Mouse (Mus musculus): ENCODE data around the gene Bola2.
"Not testable (repeated sequence)": the region's sequence is repeated elsewhere in the genome, so short reads cannot be mapped to it uniquely, and the experiment has no call there.

Bola2 gene

GRCm38 (mm10) chr7:126704121-126704980 is 9.2 kb downstream of the Bola2 start:
- in situ Hi-C loops (cut with MboI, MseI), result loop anchor here (5.0 kb wide), 1 partner anchor 93 kb away; the partner anchor contains the start of gene Fam57b

DNA sequence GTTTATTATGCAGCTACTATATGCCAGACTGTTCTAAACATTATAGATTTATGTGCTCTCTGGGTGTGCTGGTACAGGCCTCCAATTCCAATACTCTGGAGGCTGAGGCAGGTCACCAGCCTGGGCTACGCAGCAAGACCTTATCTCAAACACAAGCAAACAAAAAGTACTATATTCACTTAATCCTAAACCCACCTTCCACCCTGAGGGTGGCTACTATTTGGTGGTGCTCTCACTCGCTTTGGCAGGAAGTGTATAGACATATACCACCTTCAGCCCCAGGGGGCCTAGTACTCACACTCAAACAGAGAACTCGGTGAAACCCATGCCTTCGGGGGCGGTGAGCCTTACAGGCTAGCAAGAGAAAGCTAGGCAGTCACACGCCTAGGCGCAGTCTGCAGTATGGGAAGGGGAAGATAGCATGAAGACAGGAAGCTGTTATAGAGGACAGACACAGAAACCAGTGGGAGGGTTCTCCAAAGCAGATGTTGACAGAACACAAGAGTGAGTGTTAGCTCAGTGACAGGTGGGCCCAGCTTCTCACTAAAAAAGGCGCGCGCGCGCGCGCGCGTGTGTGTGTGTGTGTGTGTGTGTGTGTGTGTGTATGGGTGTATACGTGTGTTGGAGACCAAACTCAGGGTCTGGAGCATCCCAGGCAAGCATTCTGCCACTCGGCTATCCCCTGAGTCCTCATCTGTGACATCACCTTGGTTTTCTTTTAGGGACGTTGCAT is 12.4 kb downstream of the Bola2 start, which contains the start of gene Coro1a:
TSS of gene Coro1a (minus strand) at position 346 of the 733 bp plus-strand sequence.
- in situ Hi-C loops (cut with MboI, MseI), result no loop called here

DNA sequence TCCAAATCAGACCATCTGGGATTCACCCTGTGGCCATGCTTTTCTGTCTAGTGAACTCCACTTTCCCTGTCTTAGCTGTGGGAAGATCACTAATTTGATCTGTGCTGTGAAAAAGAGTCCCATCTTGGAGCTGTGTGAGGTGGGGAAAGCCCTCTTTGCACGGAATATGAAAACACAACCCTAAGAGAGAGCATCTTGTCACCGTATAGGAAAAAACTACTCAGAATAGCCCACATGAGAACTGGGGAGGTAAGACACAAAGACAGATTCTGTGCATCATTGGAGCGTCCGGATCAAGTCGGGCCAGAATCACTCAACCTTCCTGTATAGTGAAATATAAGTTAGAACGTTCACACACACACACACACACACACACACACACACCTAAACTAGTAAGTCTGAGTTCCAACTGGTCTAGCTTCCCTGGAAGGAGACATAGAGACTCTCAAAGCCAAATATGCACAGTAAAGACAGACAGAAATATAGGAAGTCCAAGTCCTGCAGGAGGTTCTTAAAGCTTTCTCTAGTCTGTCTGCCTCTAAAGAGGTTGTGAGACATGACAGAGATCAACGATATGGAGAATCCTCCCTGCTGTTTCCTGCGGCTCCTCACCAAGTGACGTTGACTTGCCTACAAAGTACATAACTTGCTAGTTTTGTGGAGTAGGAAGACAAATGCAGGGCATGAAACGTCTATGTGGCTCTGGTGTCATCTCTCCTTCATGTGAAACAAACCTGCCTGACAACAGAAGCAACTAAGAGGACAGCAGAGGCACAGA is 13.2 kb downstream of the Bola2 start:
- in situ Hi-C loops (cut with MboI, MseI), result no loop called here

DNA sequence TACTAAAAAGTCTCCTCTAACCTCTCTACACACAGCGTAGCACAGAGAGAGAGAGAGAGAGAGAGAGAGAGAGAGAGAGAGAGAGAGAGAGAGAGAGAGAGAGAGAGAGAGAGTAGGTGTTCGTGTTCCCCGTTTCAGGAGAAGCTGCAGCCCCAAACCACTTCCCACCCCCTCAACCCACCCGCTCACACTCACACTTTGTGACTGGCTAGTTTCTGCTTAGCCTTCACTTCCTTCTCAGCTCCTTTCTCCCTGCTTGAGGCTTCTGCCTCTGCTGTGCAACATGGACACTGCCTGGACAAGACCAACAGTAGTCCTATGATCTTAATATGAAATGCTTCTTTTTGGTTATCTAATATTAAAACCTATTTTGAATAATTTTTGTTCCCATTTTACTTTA is 15.1 kb downstream of the Bola2 start:
- in situ Hi-C loops (cut with MboI, MseI), result no loop called here

DNA sequence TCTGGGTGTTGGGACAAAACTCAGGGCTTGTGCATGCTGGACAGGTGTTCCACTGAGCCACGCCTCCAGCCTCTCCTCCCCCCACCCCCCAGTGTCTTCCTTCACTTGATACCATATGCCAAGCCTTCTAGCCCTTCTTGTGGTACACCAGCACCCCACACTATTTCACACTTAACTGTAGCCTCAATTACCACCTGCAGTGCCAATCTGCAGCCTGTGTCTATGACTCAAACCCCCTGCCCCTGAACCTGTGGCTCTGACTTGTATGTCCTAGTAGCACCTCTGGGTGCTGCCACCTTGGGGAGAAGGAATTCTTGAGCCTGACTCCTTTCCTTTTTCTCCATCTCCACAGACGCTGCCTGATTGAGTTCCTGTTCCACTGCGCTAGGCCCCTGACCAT is 16.7 kb downstream of the Bola2 start:
- in situ Hi-C loops (cut with MboI, MseI), result no loop called here

DNA sequence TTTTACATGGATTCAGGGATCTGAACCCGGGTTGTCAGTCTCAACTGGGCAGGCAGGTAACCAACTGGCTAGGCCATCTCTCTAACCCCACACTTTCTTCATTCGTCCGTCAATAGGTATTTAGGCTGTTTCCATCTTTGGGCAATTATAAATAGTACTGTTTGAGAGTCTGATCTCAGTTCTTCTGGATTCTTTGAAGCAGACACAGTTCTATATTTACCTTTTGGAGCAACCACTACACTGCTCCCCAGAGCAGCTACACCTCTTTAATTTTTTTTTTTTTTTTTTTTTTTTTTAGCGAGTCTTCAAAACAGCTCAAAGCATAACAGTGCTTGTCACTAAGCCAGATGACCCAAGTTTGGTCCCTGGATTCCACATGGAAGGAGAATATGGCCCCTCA is 20.5 kb downstream of the Bola2 start:
- in situ Hi-C loops (cut with MboI, MseI), result no loop called here

DNA sequence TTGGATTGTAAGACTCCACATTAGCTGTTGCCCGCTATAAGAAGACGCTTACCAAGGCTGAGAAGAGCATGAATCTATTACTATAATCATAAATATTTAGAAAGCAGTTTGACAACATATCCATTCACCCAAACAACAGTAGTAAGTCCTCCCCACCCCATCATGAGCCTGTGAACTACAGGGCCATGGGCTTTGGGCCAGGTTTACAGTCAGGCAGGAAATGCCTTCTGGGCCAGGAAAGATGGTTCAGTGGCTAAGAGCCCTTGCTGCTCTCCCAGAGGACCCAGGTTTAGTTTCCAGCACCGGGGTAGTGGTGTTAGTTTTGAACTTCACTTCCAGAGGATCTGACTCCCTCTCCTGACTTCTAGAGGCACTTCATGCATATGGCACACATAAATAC is 22.4 kb downstream of the Bola2 start:
- in situ Hi-C loops (cut with MboI, MseI), result no loop called here

DNA sequence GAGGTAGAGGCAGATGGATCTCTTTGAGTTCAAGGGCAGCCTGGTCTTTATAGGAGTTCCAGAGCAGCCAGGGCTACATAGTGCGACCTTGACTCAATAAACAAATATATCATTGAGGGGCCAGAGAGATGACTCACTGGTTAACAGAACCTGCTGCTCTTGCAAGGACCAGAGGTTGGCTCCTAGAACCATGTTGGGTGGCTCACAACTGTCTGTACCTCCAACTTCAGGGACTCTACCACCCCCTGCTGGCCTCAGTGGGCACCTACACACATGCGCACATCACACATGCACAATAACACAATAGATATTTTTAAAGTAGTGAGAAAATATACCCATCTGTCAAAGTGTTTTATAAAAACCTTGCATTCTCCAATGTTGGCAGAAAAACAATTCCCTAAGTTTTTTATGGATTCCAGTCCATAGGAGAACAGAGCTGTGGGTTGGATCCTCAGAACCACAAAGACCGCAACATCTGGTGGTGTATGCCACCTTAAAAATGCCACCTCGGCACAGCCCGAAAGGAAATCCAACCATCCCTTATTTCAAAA is 23.7 kb downstream of the Bola2 start:
- in situ Hi-C loops (cut with MboI, MseI), result no loop called here

- in situ Hi-C loops (cut with MboI, MseI), result no loop called here
Measured at GRCm38 (mm10) chr7:126721635-126722034, 26.4 kb downstream of the Bola2 start.

GRCm38 (mm10) chr7:126725077-126725476 is 29.9 kb downstream of the Bola2 start:
- in situ Hi-C loops (cut with MboI, MseI), result no loop called here

GRCm38 (mm10) chr7:126725667-126726066 is 30.5 kb downstream of the Bola2 start:
- in situ Hi-C loops (cut with MboI, MseI), result no loop called here

DNA sequence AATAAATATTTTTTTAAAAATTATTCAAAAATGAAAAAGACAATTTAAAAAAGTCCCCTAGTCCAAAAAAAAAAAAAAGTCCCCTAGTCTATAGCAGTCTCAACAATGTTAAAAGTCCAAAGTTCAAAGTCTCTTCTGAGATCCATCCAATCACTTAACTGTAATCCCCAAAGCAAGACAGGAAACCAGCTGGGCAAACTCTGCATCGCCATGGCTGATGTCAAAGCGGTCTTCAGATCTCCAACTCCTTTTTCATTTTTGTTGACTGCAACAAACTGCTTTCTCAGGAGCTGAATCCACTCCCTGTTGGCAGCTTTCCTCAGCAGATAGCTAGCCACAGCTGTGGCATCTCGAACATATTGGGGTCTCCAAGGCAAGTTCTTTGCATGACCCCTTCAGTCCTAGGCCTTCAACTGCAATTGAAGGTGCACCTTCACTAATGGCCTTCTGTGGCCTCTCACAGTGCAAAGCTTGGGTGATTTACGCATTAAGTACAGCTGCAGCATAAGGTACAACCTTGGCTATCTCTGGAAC is 35.1 kb downstream of the Bola2 start:
- in situ Hi-C loops (cut with MboI, MseI), result not testable (repeated sequence)

DNA sequence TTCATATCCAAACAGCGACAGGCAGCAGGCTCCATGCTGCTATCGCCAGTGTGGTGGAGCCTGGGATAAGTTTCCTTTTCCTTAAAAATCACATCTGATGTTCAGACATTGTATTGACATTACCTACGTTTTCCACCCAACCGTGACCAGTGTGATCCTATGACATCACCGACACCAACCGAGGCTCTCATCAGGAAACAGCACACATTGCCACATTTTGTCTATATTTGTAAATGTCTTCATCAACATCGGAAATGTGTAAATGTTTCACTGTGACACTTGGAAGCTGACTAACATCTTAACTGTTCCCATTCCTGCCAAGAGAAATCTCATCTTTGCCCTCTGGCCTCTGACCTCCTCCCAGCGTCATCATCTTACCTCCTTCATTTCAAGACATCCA is 40.9 kb downstream of the Bola2 start:
- in situ Hi-C loops (cut with MboI, MseI), result no loop called here

DNA sequence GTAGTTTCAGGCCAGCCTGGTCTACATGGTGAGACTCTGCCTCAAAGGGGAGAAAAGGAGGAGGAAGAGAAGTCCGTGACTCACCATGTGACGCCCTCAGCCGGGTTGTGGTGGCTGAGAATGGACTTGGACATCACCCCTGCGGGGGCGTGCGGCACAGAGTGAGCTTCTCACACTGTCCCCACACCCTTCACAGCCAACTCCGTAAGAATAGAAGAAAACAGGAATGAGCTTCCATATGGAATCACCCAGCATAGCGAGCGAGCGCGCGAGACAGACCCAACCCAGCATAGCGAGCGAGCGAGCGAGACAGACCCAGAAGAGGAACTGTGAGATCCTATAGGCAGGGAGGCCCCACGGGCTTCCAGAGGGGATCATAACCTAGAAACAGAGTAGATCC is 44.4 kb downstream of the Bola2 start:
- in situ Hi-C loops (cut with MboI, MseI), result no loop called here

GRCm38 (mm10) chr7:126740132-126740735 is 45.0 kb downstream of the Bola2 start:
- in situ Hi-C loops (cut with MboI, MseI), result no loop called here

- in situ Hi-C loops (cut with MboI, MseI), result no loop called here
Measured at GRCm38 (mm10) chr7:126740977-126741376, 45.8 kb downstream of the Bola2 start.

DNA sequence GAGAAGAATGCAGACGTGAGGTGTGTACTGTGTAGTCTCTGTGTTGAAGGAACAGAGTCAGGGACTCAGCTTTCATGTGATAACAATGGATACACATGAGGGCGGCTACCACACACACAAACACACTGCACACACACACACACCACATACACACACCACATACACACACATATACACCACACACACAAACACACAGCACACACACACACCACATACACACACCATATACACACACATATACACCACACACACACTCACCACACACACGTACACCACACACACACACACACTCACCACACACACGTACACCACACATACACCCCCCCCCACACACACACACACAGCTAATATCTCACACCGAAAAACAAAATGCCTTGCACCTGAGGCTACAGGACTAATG is 46.3 kb downstream of the Bola2 start:
- in situ Hi-C loops (cut with MboI, MseI), result no loop called here

- in situ Hi-C loops (cut with MboI, MseI), result no loop called here
Measured at GRCm38 (mm10) chr7:126741964-126742482, 46.8 kb downstream of the Bola2 start.

- in situ Hi-C loops (cut with MboI, MseI), result no loop called here
Measured at GRCm38 (mm10) chr7:126746066-126746465, 50.9 kb downstream of the Bola2 start.

DNA sequence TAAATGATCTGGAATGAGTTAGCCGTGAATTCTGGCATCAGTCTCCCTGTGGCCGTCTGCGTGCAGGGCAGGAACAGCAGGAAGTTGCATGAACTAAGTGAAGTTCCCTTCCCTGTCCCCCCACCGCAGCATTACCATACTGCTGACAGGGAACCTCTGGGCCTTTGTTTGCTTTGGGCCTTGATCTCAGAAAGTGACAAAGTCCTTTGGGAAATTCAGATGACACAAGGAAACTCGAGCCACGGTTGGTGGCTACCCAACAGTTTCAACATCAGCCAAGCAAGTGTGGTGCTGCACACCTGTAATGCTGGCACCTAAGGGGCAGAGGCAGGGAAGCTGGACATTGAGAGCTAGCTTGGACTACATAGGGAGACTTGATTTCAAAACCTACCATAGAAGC is 51.6 kb downstream of the Bola2 start:
- in situ Hi-C loops (cut with MboI, MseI), result no loop called here

DNA sequence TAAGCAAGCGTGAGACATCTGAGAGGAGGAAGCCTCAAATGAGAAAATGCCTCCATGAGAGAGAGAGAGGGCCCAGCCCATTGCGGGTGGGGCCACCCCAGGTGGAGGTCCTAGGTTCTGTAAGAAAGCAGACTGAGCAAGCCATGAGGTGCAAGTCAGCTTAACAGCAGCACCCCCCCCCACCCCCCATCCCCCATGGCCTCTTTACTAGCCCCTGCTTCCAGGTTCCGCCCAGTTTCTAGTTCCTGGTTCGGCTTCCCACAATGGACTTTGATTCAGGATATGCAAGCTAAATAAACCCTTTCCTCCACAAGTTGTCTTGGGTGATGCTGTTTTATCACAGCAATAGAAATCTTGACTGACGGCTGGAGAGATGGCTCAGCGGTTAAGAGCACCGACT is 53.6 kb downstream of the Bola2 start:
- in situ Hi-C loops (cut with MboI, MseI), result no loop called here

Measured in T-helper 2 cell (primary cell).